Mouse (Mus musculus) ES-Bruce4 (cell line): ENCODE results near the gene Spaca4. TPM values are rescaled to one million over a fixed set of nuclear protein-coding genes. Genes with fewer than 3 reads are reported as not detected.

Experiments
- H3K27ac ChIP-seq: 2 replicates; pipeline ENCODE4 v1.5.1; 2012; ENCODE audit warnings: low read length, inconsistent platforms; ENCODE audit not compliant: insufficient read depth
- H3K27me3 ChIP-seq: 2 replicates; pipeline ENCODE4 v1.6.1; 2012; ENCODE audit warnings: mild to moderate bottlenecking, low read length, inconsistent platforms; ENCODE audit not compliant: control insufficient read depth, poor library complexity, insufficient read depth, severe bottlenecking
- H3K36me3 ChIP-seq: 2 replicates; pipeline ENCODE4 v1.6.1; 2012; ENCODE audit warnings: inconsistent platforms, mild to moderate bottlenecking, low read length, moderate library complexity; ENCODE audit not compliant: control insufficient read depth, poor library complexity, insufficient read depth, severe bottlenecking
- H3K4me1 ChIP-seq: one replicate; pipeline ENCODE4 v1.8.1; 2011; ENCODE audit warnings: low read length; ENCODE audit not compliant: control insufficient read depth, insufficient read depth
- H3K4me3 ChIP-seq: 2 replicates; pipeline ENCODE4 v1.5.1; 2011; ENCODE audit warnings: low read depth, mild to moderate bottlenecking, low read length
- H3K9ac ChIP-seq: 2 replicates; pipeline ENCODE4 v1.6.1; 2012; ENCODE audit warnings: low read depth, mild to moderate bottlenecking, inconsistent platforms; ENCODE audit not compliant: poor library complexity, severe bottlenecking
- H3K9me3 ChIP-seq: replicated peaks from 2 replicates; pipeline ENCODE4 v1.6.1; 2012; ENCODE audit warnings: mild to moderate bottlenecking, low read length, inconsistent platforms; ENCODE audit not compliant: control insufficient read depth, poor library complexity, insufficient read depth, severe bottlenecking
- CTCF ChIP-seq: IDR thresholded peaks from one replicate; pipeline ENCODE4 v1.8.1; 2011; ENCODE audit warnings: low read depth, low read length
- EP300 ChIP-seq: IDR thresholded peaks from 2 replicates; pipeline ENCODE4 v1.6.1; 2011; ENCODE audit warnings: low read depth, low read length; ENCODE audit not compliant: insufficient read depth
- POLR2A ChIP-seq: IDR thresholded peaks from one replicate; pipeline ENCODE4 v1.8.1; 2011; ENCODE audit warnings: low read length; ENCODE audit not compliant: insufficient read depth
- polyA plus RNA-seq: library from polyadenylated mRNA; stranded (reverse); fragments of >200 nt; gene quantifications from 2 replicates; pipeline ENCODE4 v1.2.4, GENCODE M21; 2011; ENCODE audit warnings: low read depth; ENCODE audit not compliant: missing spikeins, insufficient read depth, insufficient read length

Spaca4 gene
- polyA plus RNA-seq, 1 experiment: not detected

DNA sequence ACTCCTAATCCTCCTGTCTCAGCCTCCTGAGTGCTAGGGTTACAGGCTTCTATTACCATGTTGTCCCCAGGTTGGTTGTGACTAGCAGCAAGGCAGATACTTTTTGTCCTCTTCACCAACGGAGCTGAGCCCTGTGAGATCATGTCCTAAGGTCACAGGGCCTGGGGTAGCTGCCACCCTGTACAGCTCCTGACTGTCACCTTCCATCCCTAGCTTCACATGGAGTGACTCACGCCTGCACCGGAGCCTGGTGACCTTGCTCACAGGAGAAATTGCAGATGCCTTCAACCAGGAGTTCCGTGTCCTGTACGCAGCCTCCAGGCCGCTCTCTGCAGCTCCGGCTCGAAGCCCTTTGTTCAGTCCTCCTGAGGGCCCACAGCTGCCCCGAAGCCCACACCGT, 806 bp upstream of the Spaca4 start:
- H3K36me3 ChIP-seq: peaks cover 9% of the 10 kb centered on the region; the same call in 1 of the 2 replicates

DNA sequence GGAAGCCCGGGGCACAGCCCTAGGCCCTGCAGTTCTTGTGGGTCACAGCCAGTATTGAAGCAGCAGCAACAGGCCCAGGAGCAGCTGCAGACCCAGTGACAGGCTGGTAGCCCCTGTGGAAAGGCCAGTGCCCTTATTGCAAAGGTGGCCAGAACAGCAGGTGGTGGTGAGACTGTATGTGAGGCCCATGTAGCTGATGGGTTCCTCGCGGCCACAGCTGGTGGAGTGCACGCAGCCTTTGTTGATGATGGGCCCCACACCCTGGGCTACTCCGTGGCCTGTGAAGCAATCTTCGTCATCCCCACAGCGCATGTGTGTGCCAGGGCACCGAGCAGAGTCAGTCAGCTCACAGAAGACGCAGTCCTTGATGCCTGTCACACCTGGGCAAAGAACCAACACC, 462 bp downstream of the Spaca4 start:
- Histone ChIP-seq H3K36me3 (peaks cover 16% of the 10 kb centered on the region; the same call in 1 of the 2 replicates), H3K4me3 (no peak overlapping the region), H3K27ac (no peak overlapping the region), H3K4me1 (no peaks in the 10 kb centered on the region), H3K27me3 (no peaks in the 10 kb centered on the region), H3K9ac (no peak overlapping the region), H3K9me3 (no peaks in the 10 kb centered on the region)
- no peak for TF ChIP-seq EP300

More for the DNA sequence above, 806 bp upstream of the Spaca4 start:
- no peaks in the 10 kb centered on the region for H3K9me3 ChIP-seq
- H3K27me3 ChIP-seq: no peaks in the 10 kb centered on the region
- H3K9ac ChIP-seq: no peak overlapping the region
- peaks cover 3% of the 10 kb centered on the region for H3K4me1 ChIP-seq
- no peak overlapping the region for H3K27ac ChIP-seq
- H3K4me3 ChIP-seq: no peak overlapping the region
- TF ChIP-seq EP300 (no peak), POLR2A (no peak), CTCF (no peak)

DNA sequence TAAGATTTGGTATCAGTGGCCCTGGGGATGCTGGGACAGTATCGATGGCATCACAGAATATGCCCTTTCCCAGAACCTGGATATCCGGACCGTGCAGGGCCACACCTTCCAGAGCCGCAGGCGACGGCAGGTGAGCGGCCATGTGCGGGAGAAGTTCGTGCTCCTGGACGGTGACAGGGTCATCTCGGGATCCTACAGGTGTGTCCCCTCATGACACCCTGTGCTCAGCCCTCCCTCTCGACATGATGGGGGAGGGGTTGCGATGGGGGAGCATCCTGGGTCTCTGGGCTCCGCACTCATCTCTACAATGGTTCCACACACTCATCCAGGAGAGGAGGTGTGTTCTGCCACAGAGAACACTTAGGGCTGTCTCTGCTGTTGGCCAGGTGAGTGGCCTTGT, 1.8 kb downstream of the Spaca4 start:
- Histone ChIP-seq H3K9ac (no peak overlapping the region), H3K9me3 (no peaks in the 10 kb centered on the region), H3K27me3 (no peaks in the 10 kb centered on the region), H3K4me3 (no peak overlapping the region), H3K36me3 (peaks cover 29% of the 10 kb centered on the region), H3K27ac (no peak overlapping the region), H3K4me1 (no peaks in the 10 kb centered on the region)
- TF ChIP-seq CTCF: no peak

DNA sequence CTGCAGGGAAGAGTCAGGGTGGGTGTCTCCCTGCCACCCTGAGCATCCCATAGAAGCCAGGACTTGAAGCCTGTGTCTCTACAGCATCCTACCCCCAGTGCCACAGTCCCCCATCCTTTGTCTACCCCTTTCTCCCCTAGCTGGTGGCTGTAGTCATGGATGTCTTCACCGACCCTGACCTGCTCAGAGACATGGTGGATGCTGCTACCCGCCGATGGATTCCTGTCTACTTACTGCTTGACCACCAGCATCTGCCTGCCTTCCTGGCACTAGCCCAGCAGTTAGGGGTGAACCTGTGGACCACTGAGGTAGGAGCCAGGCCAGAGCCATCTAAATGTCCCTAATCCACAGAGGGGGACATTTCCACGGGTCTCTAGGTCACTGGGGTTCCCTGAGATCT, 2.3 kb downstream of the Spaca4 start:
- Histone ChIP-seq H3K9me3 (no peaks in the 10 kb centered on the region), H3K4me1 (no peaks in the 10 kb centered on the region), H3K9ac (no peak overlapping the region), H3K27ac (no peak overlapping the region), H3K4me3 (no peak overlapping the region), H3K27me3 (no peaks in the 10 kb centered on the region), H3K36me3 (peaks cover 32% of the 10 kb centered on the region)
- TF ChIP-seq CTCF: no peak
- TF ChIP-seq EP300: no peak
- TF ChIP-seq POLR2A: no peak

DNA sequence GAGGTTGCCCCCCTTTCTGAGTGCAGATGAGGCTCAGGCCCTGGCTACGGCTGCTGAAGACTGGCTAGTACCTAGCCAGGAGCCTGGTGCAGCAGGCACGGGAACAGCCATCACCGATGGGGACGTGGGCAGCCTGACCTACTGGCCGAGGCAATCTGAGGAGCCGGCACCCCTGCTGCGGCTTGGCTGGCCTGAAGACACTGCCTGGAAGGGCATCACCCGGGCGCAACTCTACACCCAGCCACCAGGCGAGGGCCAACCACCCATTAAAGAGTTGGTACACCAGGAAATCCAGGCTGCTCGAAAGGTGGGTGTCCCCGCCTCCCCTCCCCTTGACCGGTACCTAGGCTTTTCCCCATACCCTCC, 3.3 kb downstream of the Spaca4 start:
- no peak overlapping the region for H3K27ac ChIP-seq
- H3K9ac ChIP-seq: no peak overlapping the region
- peaks cover 32% of the 10 kb centered on the region for H3K36me3 ChIP-seq
- no peaks in the 10 kb centered on the region for H3K27me3 ChIP-seq
- H3K4me1 ChIP-seq: no peaks in the 10 kb centered on the region
- TF ChIP-seq CTCF (no peak), POLR2A (no peak), EP300 (no peak)
- no peak overlapping the region for H3K4me3 ChIP-seq
- H3K9me3 ChIP-seq: no peaks in the 10 kb centered on the region

DNA sequence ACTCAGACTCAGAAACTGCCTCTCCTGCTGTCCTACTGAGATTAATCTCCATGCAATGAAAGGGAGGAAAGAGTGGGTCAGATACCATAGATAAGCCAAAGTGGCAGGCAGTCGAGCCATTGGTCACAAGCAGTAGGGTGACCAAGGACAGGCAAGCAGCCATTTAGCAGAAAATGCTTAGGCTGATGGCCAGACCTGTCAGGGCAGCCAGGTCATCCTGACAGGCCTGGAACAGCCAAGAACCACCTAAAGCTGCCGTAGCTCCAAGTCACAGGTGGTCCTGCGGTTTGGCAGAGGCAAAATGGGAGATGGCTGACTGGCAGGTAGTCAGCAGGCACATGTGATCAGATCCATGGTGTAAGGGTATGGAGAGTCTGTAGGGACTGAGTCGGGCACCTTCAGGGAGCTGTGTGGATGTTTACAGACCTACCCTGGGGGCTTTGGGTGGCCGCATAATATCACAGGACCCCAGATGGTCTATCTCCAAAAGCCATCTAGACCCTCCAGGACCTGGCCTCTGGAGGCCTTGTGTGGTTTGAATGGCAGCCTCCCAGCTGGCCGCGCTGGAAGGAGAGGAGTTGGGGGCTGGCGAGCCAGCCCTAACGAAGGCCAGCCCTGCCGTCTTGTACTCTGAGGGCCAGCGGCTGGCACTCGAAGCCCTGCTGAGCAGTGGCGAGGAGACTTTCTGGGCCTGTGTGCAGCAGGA, 3.8 kb downstream of the Spaca4 start:
- no peak overlapping the region for H3K4me3 ChIP-seq

More for the DNA sequence above, 3.8 kb downstream of the Spaca4 start:
- no peak overlapping the region for H3K27ac ChIP-seq
- H3K4me1 ChIP-seq: no peaks in the 10 kb centered on the region
- no peak for TF ChIP-seq POLR2A
- no peak for TF ChIP-seq CTCF
- no peak for TF ChIP-seq EP300
- H3K27me3 ChIP-seq: no peaks in the 10 kb centered on the region
- no peaks in the 10 kb centered on the region for H3K9me3 ChIP-seq
- H3K36me3 ChIP-seq: peaks cover 32% of the 10 kb centered on the region
- H3K9ac ChIP-seq: no peak overlapping the region
